Mouse (Mus musculus) gastrocnemius, postnatal 10 days (tissue): ENCODE results near the gene Fam102a. TPM values are rescaled to one million over a fixed set of nuclear protein-coding genes. Genes with fewer than 3 reads are reported as not detected.

Experiments
- DNase-seq: peaks from one replicate; pipeline ENCODE4 v3.0.0; 2021; ENCODE audit warnings: mixed read lengths
- total RNA-seq, 2 experiments: library from RNA; stranded (reverse); gene quantifications; 2 replicates each; pipeline ENCODE4 v1.2.3; 2021

Fam102a gene
- total RNA-seq, 2 experiments from 2014 or later: 5.5 to 8.6 TPM

DNA sequence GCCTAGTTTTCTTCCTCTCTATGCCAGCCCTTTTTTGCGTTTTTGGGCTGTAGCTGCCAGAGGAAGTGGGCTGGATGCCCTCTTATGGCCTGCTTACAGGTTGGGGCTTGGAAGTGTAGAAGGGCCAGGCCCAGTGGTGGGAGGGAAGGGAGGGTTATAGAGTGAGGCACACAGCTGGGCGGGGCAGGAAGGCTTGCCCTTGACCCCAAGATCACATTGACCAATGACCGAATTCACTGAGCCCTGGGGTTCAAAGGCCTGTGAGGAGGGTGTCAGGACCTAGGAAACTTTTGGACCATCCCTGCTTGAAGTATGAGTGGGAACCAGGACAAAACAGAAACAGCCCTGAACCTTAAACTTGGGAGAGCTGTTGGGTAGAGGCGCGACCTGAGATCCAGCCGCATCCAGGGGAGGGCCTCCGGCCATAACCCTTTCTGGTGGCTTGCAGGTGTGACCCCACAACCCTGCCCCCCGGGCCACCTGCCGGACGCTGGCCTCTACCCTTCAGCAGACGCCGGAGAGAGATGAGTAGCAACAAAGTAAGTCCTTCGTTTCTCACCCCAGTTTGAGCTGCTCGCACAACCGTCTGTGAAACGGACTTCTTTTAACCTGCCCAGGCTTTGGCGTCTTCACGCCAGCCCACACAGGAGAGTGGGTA is 73.8 kb downstream of the Fam102a start:
- no peak for DNase-seq

DNA sequence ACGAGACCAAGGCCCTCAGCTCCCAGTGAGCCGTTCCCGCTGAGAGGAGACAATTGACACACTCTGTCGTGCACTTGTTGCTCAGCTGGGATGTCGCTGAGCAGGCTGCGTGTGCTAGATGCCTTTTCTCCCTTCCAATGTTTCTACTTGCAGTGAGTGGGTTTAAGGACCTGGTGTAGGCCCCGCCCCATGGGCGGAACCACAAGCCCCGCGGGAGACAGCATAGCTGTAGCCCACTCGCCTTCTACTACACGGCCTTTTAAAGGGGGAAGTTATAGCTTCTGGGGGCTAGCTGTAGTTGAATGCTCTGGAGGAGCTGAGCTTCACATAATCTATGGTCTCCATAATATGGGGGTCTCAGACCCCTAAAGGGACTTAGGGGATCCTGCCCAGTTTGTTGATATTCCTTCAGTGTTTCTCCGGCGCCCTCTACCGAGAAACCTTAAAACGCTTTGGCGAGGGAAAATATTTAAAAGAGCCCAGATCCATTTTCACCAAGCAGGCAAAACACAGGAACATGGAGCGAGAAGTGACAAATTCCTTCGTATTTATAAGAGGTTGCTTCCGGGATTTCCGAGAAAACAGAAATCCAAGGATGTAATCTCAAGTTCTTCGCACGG is 75.6 kb downstream of the Fam102a start:
- DNase-seq: no peak

DNA sequence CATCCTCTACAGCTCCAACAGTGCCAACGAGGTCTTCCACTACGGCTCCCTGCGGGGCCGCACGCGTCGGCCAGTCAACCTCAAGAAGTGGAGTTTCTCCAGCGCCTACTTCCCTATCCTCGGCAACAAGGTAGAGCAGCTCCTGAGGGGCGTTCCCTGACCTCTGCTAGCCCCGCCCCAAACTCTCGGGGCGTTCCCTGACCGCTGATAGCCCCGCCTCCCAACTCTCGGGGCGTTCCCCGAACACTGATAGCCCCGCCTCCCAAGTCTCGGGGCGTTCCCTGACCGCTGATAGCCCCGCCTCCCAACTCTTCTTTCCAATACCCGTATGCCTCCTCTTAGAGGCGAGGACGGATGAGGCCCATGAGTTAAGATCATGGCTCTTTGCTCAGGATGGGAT is 77.1 kb downstream of the Fam102a start:
- DNase-seq: no peak

DNA sequence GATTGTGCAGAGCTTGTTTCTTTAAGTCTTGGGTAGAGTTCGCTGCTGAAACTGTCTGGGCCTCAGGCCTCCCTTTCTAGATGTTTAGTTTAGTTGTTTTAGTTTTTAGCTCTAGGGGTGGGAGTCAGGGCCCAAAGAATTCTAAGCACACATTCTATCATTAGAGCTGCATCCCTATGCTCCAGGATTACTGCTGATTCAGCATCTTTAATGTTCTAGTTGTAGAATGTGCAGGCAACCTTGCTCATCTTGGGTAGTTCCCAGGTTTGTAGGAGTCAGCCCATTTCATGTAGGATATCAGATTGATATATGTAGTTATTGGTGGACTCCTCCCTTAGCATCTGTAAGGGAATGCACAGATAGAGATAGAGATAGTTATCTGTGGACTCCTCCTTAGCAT is 82.0 kb downstream of the Fam102a start:
- no peak for DNase-seq

DNA sequence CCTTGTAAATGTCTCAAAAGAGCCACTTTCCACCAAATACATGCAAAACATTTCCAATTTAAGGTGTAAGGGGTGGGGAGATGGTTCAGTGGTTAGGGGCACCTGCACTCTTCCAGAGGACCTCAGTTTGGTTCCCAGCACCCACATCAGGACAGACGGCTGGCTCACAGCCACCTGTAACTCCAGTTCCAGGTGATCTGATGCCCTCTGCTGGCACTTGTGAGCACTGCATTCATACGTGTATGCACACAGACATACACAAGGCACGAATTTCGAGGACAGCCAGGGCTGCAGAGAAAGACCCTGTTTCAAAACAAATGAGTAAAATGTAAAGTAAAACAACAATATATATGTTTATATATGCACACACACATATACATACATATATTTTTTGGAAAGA is 82.5 kb downstream of the Fam102a start:
- no peak for DNase-seq

DNA sequence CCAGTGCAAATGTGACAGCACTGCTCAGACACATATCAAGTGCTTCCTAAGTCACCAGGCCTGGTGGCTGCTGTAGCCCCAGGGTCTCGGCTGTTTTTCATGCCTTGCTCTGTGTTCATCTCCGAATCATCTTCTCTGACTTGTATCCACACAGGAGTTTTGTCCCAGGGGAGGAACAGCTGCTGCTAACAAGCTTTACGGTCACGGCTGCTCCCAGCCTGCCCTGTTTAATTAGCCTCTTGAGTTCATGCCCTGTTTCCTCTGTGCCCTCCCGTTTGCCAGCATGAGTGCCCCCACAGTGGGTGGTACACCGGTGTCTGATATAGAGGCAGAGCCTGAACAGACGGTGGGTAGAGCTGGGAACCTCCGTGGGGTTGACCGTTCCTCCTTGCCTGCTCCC is 82.9 kb downstream of the Fam102a start:
- no peak for DNase-seq

Other genes with a start within 250 kb of the Fam102a start
- gene Golga2, start 247.9 kb upstream of the Fam102a start, total RNA-seq: 10 to 100 TPM; 71.3 to 76.5 TPM
- gene Swi5, start 247.3 kb upstream of the Fam102a start, total RNA-seq: 100 to 1,000 TPM; 140 to 148 TPM
- gene Ciz1, start 183.0 kb upstream of the Fam102a start, total RNA-seq: 10 to 100 TPM; 31.2 to 47.2 TPM
- 10 to 100 TPM; 18.9 to 25.7 TPM for gene Dnm1, start 182.0 kb upstream of the Fam102a start, total RNA-seq
- gene 1110008P14Rik, start 153.4 kb upstream of the Fam102a start, total RNA-seq: 10 to 100 TPM; 52.6 to 53.7 TPM
- 1 to 10 TPM; 3.5 to 6.7 TPM for gene Lcn2, start 147.1 kb upstream of the Fam102a start, total RNA-seq
- 10 to 100 TPM; 38.1 to 40.7 TPM for gene Ptges2, start 139.4 kb upstream of the Fam102a start, total RNA-seq
- gene Naif1, start 84.9 kb upstream of the Fam102a start, total RNA-seq: 1 to 10 TPM; 3.0 to 3.1 TPM
- gene Slc25a25, start 83.9 kb upstream of the Fam102a start, total RNA-seq: 10 to 100 TPM; 16.1 to 31.1 TPM
- 10 to 100 TPM; 19.6 to 25.7 TPM for gene Dpm2, start 35.5 kb downstream of the Fam102a start, total RNA-seq
- not detected for gene Pip5kl1, start 39.5 kb downstream of the Fam102a start, total RNA-seq
- gene 9430097D07Rik, start 40.4 kb downstream of the Fam102a start, total RNA-seq: not detected
- gene St6galnac4, start 51.8 kb downstream of the Fam102a start, total RNA-seq: 10 to 100 TPM; 31.7 to 42.6 TPM
- gene St6galnac6, start 64.4 kb downstream of the Fam102a start, total RNA-seq: 10 to 100 TPM; 59.7 to 66.0 TPM
- gene Ak1, start 86.4 kb downstream of the Fam102a start, total RNA-seq: 1,000 to 10,000 TPM; 1,275 to 1,593 TPM
- 10 to 100 TPM; 49.5 to 54.7 TPM for gene Eng, start 111.3 kb downstream of the Fam102a start, total RNA-seq
- 10 to 100 TPM; 10.5 to 15.6 TPM for gene Fpgs, start 168.8 kb downstream of the Fam102a start, total RNA-seq
- 10 to 100 TPM; 29.5 to 35.2 TPM for gene Cdk9, start 177.7 kb downstream of the Fam102a start, total RNA-seq
- 10 to 100 TPM; 13.2 to 16.6 TPM for gene Sh2d3c, start 185.7 kb downstream of the Fam102a start, total RNA-seq
- gene 6330409D20Rik, start 205.7 kb downstream of the Fam102a start, total RNA-seq: not detected
- 10 to 100 TPM; 12.7 to 13.7 TPM for gene Tor2a, start 221.9 kb downstream of the Fam102a start, total RNA-seq
- under 1 TPM in 1 of 2 experiments, not detected in 1; 0.11 TPM for gene Ttc16, start 240.3 kb downstream of the Fam102a start, total RNA-seq
- 1 to 10 TPM; 2.3 to 2.7 TPM for gene Ptrh1, start 240.5 kb downstream of the Fam102a start, total RNA-seq
- not detected for gene Cfap157, start 249.1 kb downstream of the Fam102a start, total RNA-seq